Mouse (Mus musculus) stomach, embryonic 16.5 days (tissue): ENCODE measurements around the gene Pcbp3. TPM values are rescaled to one million over a fixed set of nuclear protein-coding genes. Genes with fewer than 3 reads are reported as not detected.

Source experiments
- ATAC-seq: fragments of 200-750 bp; cut with Nextera tagmentation; 2 replicates; pipeline ENCODE4 v1.8.0; 2017; ENCODE audit warnings: moderate number of reproducible peaks, moderate TSS enrichment; ENCODE audit not compliant: insufficient read depth, low FRiP score
- H3K27ac ChIP-seq: fragments of 300-500 bp; sonication (generic); 2 replicates; pipeline ENCODE4 v1.5.1; 2014; ENCODE audit warnings: low read length
- H3K27me3 ChIP-seq: fragments of 300-500 bp; sonication (generic); 2 replicates; pipeline ENCODE4 v1.6.1; 2014; ENCODE audit warnings: low read length, control low read depth, mixed read lengths; ENCODE audit not compliant: control insufficient read depth, insufficient read depth
- H3K36me3 ChIP-seq: fragments of 300-500 bp; sonication (generic); 2 replicates; pipeline ENCODE4 v1.6.1; 2014; ENCODE audit warnings: low read length; ENCODE audit not compliant: control insufficient read depth, insufficient read depth
- H3K4me1 ChIP-seq: fragments of 300-500 bp; sonication (generic); 2 replicates; pipeline ENCODE4 v1.6.1; 2014; ENCODE audit warnings: low read length, control low read depth, mixed read lengths; ENCODE audit not compliant: control insufficient read depth, insufficient read depth
- H3K4me2 ChIP-seq: fragments of 300-500 bp; sonication (generic); 2 replicates; pipeline ENCODE4 v1.6.1; 2014; ENCODE audit warnings: low read depth, low read length, mixed read lengths
- H3K4me3 ChIP-seq: fragments of 300-500 bp; sonication (generic); replicated peaks from 2 replicates; pipeline ENCODE4 v1.5.1; 2014; ENCODE audit warnings: mild to moderate bottlenecking, low read length
- H3K9ac ChIP-seq: fragments of 300-500 bp; sonication (generic); 2 replicates; pipeline ENCODE4 v1.6.1; 2014; ENCODE audit warnings: low read length
- H3K9me3 ChIP-seq: fragments of 300-500 bp; sonication (generic); replicated peaks from 2 replicates; pipeline ENCODE4 v1.6.1; 2016; ENCODE audit warnings: low read length, control low read depth; ENCODE audit not compliant: control insufficient read depth
- WGBS: fragments of 180-500 bp; shearing (Covaris S2); extraction: QIAGEN DNeasy Blood & Tissue Kit; methylation state at CpG from one replicate; pipeline ENCODE4 v1.1.7; 2014; 5-methylcytosine and 5-hydroxymethylcytosine counted together
- polyA plus RNA-seq: library from polyadenylated mRNA; unstranded; fragments of >200 nt; fragmentation: Nextera tagmentation; extraction: Ambion mirVana; gene quantifications from 2 replicates; pipeline ENCODE4 v1.2.1, GENCODE M21; 2015

Gene Pcbp3
- polyA plus RNA-seq, 1 experiment from 2014 or later: 41.8 TPM

DNA sequence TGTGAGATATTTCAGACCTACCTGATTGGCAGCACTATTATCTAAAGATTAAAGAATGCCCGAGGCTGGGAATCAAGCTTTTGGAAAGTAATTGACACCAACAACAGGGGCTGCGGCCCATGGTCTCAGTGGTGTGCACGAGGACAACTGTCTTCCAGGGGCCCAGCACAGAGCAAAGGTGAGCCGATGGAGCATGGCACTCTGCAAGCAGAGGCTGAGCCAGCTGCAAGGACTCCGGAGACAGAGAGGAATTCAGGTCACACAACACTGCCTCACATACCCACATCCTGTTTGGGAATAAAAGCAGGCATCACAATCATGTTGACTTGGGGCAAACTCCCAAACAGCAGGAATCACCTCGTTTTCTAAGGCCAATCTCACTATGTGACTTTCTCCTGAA, 5.5 kb downstream of the Pcbp3 start:
- Histone ChIP-seq H3K27ac (no peak overlapping the region), H3K4me2 (no peak overlapping the region), H3K4me3 (no peak overlapping the region), H3K27me3 (no peaks in the 10 kb centered on the region), H3K9ac (no peak overlapping the region), H3K4me1 (peaks cover 7% of the 10 kb centered on the region; the same call in 1 of the 2 replicates), H3K36me3 (no peaks in the 10 kb centered on the region), H3K9me3 (no peaks in the 10 kb centered on the region)
- WGBS: 42% methylated on average over 6 of the region's 6 CpGs
- ATAC-seq: no peak

DNA sequence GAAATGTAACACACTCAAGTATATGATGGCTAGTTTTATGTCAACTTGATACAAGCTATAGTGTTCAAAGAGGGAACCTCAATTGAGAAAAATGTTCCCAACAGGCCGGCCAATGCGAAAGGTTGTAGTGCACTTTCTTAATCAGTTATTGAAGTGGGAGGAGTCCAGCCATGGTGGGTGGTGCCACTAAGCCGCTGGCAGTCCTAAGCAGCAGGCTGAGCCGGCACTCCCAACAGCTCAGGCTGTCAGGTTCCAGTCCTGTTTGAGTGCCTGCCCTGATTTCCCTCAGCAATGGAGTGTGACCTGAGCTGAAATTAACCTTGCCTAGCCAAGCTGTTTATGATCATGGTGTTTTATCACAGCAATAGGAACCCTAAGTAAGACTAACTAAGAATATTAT, 20.6 kb downstream of the Pcbp3 start:
- no peak overlapping the region for H3K27ac ChIP-seq
- no peaks in the 10 kb centered on the region for H3K36me3 ChIP-seq
- 58% methylated on average over 4 of the region's 4 CpGs for WGBS
- no peak for ATAC-seq
- H3K4me1 ChIP-seq: no peaks in the 10 kb centered on the region
- H3K4me2 ChIP-seq: no peak overlapping the region
- H3K27me3 ChIP-seq: no peaks in the 10 kb centered on the region
- no peaks in the 10 kb centered on the region for H3K9me3 ChIP-seq
- H3K9ac ChIP-seq: no peak overlapping the region
- H3K4me3 ChIP-seq: no peak overlapping the region

DNA sequence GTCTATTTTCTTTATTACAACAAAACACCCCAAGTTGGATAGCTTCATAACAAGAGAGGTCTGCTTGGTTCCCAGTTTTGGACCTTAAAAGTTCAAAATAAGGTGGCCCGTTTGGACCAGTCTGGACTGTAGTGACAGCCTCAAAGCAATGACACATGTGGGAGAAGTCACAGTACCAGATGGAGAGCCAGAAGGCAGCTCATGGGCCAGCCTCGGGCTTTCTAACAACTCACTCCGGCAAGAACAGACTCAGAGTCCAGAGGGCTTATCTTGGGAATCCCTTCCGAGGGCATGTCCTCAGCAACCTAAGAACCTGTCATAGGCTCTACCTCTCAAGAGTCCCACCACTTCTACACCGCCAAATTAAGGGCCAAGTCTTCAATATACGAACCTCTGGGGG, 24.9 kb downstream of the Pcbp3 start:
- H3K9ac ChIP-seq: no peak overlapping the region
- no peaks in the 10 kb centered on the region for H3K27me3 ChIP-seq
- no peaks in the 10 kb centered on the region for H3K9me3 ChIP-seq
- H3K4me3 ChIP-seq: no peak overlapping the region
- H3K27ac ChIP-seq: no peak overlapping the region
- H3K36me3 ChIP-seq: no peaks in the 10 kb centered on the region
- H3K4me2 ChIP-seq: no peak overlapping the region
- H3K4me1 ChIP-seq: no peaks in the 10 kb centered on the region
- no peak for ATAC-seq
- 92% methylated on average over 6 of the region's 6 CpGs for WGBS

DNA sequence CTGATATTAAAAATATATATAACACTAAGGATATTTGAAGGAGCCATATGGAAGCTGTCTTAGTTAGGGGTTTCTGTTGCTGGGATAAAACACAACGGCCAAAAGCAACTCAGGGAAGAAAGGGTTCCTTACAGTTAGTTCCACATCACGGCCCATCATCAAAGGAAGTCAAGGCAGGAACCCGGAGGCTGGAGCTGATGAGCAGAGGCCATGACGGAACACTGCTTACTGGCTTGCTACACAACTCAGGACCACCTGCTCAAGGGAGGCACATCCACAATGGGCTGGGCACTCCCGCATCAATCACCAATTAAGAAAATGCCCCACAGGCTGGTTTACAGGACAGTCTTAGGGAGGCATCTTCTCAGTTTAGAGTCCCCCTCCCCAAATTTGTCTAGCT, 26.9 kb downstream of the Pcbp3 start:
- H3K4me1 ChIP-seq: no peaks in the 10 kb centered on the region
- no peak overlapping the region for H3K27ac ChIP-seq
- H3K4me2 ChIP-seq: no peak overlapping the region
- WGBS: 79% methylated on average over 5 of the region's 5 CpGs
- H3K4me3 ChIP-seq: no peak overlapping the region
- H3K9me3 ChIP-seq: no peaks in the 10 kb centered on the region
- no peak for ATAC-seq
- no peaks in the 10 kb centered on the region for H3K27me3 ChIP-seq
- no peak overlapping the region for H3K9ac ChIP-seq
- no peaks in the 10 kb centered on the region for H3K36me3 ChIP-seq

DNA sequence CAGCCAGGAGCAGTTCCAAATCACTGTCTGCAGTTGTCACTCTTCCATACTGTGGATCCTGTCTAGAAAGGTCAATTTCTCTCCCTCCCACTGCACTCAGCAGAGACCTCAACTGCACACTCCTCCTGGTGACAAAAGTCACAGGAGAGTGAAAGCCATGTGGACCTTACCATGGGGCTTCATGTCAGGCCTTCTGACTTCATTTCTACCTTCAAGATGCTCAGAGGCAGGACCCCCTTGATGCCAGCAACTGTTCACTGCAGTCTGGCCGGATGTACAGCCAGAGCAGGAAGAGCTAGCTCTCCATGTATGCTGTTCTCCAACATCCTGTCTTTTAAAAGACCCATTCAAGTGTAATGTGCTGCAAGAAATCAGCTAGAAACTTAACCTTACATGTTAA, 29.9 kb downstream of the Pcbp3 start:
- Histone ChIP-seq H3K4me1 (no peaks in the 10 kb centered on the region), H3K9ac (no peak overlapping the region), H3K4me2 (no peak overlapping the region), H3K9me3 (no peaks in the 10 kb centered on the region), H3K27me3 (no peaks in the 10 kb centered on the region), H3K36me3 (no peaks in the 10 kb centered on the region), H3K4me3 (no peak overlapping the region), H3K27ac (no peak overlapping the region)
- 63% methylated on average over 1 of the region's 1 CpGs for whole genome bisulfite sequencing
- no peak for ATAC-seq

DNA sequence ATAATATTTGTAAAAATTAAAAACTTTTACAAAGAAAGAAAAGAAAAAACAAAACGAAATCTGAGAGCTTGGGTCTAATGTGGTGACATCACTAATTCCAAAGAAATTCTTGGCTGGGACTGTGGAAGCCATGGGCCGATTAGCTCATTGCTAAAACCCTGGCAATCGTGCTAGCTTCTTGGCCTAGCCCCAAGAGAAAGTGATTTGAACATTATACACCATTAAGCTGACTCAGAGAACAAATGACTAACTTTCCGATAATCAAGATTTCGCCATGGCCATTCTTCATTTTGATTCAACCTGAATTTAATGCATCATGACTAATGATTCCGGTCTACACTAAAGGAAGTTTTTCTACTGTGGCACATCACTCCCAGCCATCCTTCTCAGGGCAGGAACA, 30.6 kb downstream of the Pcbp3 start:
- no peak overlapping the region for H3K4me2 ChIP-seq
- no peaks in the 10 kb centered on the region for H3K4me1 ChIP-seq
- 50% methylated on average over 6 of the region's 6 CpGs for WGBS
- no peaks in the 10 kb centered on the region for H3K36me3 ChIP-seq
- no peak for ATAC-seq
- H3K4me3 ChIP-seq: no peak overlapping the region
- no peak overlapping the region for H3K27ac ChIP-seq
- H3K9ac ChIP-seq: no peak overlapping the region
- no peaks in the 10 kb centered on the region for H3K27me3 ChIP-seq
- no peaks in the 10 kb centered on the region for H3K9me3 ChIP-seq

DNA sequence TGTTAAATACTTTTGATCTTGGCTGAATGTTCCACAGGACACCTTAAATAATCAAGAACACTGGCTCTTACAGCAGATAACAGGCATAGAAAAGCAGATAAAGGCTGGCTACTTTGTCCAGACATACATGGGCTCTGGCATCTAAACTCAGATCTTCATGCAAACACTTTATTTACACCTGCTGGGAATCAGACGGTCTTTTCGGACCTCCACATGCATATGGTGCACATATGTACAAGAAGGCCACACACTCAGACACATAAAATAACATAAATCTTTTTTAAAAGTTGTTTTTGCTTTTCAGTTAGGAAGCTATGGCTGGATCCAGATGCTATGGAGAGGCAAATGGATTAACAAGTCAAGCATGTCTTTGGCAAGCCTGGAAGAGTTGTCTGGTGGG, 37.2 kb downstream of the Pcbp3 start:
- ATAC-seq: no peak
- WGBS: 78% methylated on average over 2 of the region's 2 CpGs

DNA sequence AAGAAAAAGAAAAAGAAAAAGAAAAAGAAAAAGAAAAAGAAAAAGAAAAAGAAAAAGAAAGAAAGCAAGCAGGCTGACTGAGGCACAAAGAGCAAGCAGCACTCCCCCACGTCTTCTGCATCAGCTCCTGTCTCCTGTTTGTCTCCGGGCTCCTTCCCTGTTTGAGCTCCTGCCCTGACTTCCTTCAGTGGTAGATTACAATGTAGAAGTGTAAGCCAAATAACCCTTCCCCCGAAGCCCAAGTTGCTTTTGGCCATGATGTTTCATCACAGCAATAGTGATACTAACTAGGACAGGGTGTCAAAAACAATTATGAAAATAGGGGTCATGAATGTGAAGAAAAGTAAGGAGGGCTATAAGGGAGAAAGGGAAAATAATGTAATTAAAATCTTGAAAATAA, 43.6 kb downstream of the Pcbp3 start:
- no peak for ATAC-seq

More for the DNA sequence above, 37.2 kb downstream of the Pcbp3 start:
- Histone ChIP-seq H3K9me3 (no peaks in the 10 kb centered on the region), H3K27me3 (no peaks in the 10 kb centered on the region), H3K36me3 (no peaks in the 10 kb centered on the region), H3K4me2 (no peak overlapping the region), H3K4me1 (no peaks in the 10 kb centered on the region), H3K9ac (no peak overlapping the region), H3K27ac (no peak overlapping the region), H3K4me3 (no peak overlapping the region)

DNA sequence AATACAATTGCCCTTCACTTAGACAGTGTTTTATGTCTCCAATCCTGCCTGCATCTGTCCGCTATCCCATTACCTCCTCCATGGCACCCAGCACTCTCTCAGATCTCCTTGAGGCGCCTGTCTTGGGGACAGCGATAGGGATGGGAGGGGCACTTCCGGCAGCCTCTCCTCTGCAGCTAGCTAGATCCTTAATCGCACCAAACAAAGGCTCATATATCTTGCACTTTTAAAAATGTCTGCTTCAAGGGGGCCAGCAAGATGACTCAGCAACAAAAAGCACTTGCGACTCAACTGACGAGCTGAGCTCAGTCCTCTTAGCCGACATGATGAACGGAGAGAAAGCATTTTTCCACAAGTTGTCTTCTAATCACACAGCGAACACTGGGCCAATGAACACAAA, 55.3 kb downstream of the Pcbp3 start:
- ATAC-seq: 0 out of 2 replicates have a peak, but pooled peaks have one; percentile 15
- peak overlapping the region; percentile 44 for H3K4me2 ChIP-seq
- H3K36me3 ChIP-seq: no peaks in the 10 kb centered on the region
- H3K9me3 ChIP-seq: no peaks in the 10 kb centered on the region
- H3K27me3 ChIP-seq: no peaks in the 10 kb centered on the region
- H3K9ac ChIP-seq: no peak overlapping the region
- H3K4me3 ChIP-seq: 0 out of 2 replicates have a peak overlapping the region, but pooled peaks have one; percentile 13
- H3K4me1 ChIP-seq: peaks cover 35% of the 10 kb centered on the region
- 31% methylated on average over 10 of the region's 10 CpGs for WGBS
- H3K27ac ChIP-seq: peak overlapping the region; percentile 63

More for the DNA sequence above, 43.6 kb downstream of the Pcbp3 start:
- H3K27me3 ChIP-seq: no peaks in the 10 kb centered on the region
- H3K4me2 ChIP-seq: no peak overlapping the region
- no peak overlapping the region for H3K9ac ChIP-seq
- peaks cover 3% of the 10 kb centered on the region; the same call in 1 of the 2 replicates for H3K9me3 ChIP-seq
- no peaks in the 10 kb centered on the region for H3K4me1 ChIP-seq
- 64% methylated on average over 3 of the region's 3 CpGs for WGBS
- no peak overlapping the region for H3K4me3 ChIP-seq
- H3K36me3 ChIP-seq: no peaks in the 10 kb centered on the region
- no peak overlapping the region for H3K27ac ChIP-seq

DNA sequence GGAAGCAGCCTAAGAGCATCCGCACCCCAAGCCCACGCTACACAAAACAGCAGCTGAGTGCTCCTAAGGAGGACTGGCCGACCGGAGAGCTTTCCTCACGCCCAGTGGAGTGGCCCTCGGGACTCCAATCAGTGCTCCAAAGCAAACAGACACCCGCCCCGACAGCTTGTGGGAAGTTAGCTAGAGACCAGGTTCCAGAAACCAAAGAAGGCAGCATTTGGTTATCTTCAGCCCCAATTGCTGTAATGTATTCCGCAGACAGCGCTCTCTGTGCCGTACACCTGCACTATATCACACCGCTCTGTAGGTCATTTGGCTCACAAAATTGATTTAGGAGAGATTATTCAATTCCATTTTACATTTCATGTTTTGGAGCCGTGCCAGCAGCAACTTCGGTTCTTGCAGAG, 55.7 kb downstream of the Pcbp3 start:
- ATAC-seq: peak; percentile 60
- 30% methylated on average over 14 of the region's 14 CpGs for WGBS
- no peak overlapping the region for H3K9ac ChIP-seq

More for the DNA sequence above, 55.7 kb downstream of the Pcbp3 start:
- Histone ChIP-seq H3K4me3 (0 out of 2 replicates have a peak overlapping the region, but pooled peaks have one; percentile 13), H3K36me3 (no peaks in the 10 kb centered on the region), H3K27ac (peak overlapping the region; percentile 63), H3K27me3 (no peaks in the 10 kb centered on the region), H3K4me2 (peak overlapping the region; percentile 44), H3K9me3 (no peaks in the 10 kb centered on the region), H3K4me1 (peaks cover 35% of the 10 kb centered on the region)
